Mouse (Mus musculus): Measurements from ENCODE around the gene Tigd4. TPM values are rescaled to one million over a fixed set of nuclear protein-coding genes. Genes with fewer than 3 reads are reported as not detected.
"Not testable (repeated sequence)": the region's sequence is repeated elsewhere in the genome, so short reads cannot be mapped to it uniquely, and the experiment has no call there.

The Tigd4 gene
- total RNA-seq (2021): under 1 TPM in 1 of 2 experiments, not detected in 1; 0.09 TPM
- long read RNA-seq, experiment 1: 0 reads
- long read RNA-seq, experiment 2: 0 reads

DNA sequence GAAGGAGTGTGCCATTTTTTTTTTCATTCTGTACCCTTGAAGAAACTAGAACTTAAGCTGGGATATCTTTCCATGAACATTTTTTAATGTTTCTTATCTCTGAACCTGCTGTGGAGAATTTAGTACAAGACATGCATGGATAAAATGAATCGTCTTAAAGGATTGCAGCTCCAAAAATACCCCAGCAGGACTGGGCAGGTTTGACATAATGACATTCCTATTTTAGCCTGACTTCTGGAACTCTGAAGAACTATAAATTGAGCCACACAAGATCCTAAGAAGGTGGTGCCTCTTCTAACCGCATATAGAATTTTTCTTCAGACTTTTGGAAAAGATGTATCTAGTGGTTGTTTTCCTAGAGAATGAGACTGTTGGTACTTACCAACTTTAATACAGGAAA lies at the start of gene Tigd4:
Gene Tigd4, plus strand, starts transcription at position 301 of the 400 bp plus-strand sequence.
- DNase-seq (ENCODE audit: low spot score in 2 of 2): no peak

DNA sequence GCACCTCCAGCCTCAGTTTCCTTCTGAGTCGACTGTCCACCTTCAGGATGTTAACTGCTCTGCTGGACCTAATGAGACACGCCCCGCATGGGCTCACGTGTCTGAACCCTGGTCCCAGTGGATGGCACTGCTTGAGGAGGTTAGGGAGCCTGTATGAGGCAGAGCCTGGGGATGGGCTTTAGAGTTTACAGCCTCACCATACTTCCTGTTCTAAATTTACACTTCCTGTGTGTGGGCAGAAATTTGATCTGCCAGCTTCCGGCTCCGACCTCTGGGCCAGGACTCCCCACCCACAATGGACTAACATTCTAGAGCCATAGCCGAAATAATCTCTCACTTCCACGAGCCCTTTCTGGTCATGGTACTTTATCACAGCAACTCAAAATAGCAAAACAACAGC lies 46.2 kb upstream of the Tigd4 start:
- DNase-seq (ENCODE audit: low spot score in 2 of 2): no peak

DNA sequence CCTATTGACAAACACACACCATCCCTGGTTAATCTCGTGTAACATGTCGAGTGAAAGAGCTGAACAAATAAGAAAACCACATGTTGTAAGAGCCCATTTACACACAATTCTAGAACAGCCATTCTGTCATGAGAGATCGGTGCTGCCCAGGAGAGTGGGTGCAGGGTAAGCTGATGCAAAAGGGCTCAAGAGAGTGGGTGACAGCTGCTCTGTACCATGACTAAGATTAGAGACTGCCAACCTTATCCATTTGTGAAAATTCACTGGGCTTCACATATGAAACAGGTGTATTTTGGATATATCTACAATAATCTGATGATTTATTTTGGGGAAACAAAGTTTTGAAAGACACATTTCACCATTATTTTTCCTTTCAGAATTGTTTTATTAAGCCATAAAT lies 37.6 kb upstream of the Tigd4 start:
- no peak for DNase-seq (ENCODE audit: low spot score in 2 of 2)

DNA sequence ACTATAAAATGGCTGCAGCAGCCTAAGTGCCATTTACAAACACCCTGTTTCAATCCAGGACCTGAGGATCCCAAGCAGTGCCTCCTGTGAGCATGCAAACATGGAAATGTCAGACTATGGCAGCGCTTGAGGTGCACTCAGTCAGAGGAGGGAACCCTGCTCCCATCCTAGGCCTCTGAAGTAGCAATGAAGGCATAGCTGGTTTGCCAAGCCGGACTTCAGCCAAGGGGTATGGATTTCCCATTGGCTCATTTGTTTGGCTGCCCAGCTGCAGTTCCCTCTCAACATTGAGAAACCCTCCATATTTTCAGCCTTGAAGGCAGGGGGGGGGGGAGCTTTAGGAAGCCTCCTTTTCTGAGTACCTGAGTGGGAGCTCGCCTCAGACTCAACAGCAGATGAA lies 35.1 kb upstream of the Tigd4 start:
- no peak for DNase-seq (ENCODE audit: low spot score in 2 of 2)

- DNase-seq (ENCODE audit: low spot score in 2 of 2): not testable (repeated sequence)
Observed at GRCm38 (mm10) chr3:84562911-84563310, 30.5 kb upstream of the Tigd4 start.

GRCm38 (mm10) chr3:84563415-84563814 lies 30.0 kb upstream of the Tigd4 start:
- no peak for DNase-seq (ENCODE audit: low spot score in 2 of 2)

GRCm38 (mm10) chr3:84568540-84568939 lies 24.8 kb upstream of the Tigd4 start:
- DNase-seq (ENCODE audit: low spot score in 2 of 2): no peak

GRCm38 (mm10) chr3:84569587-84569986 lies 23.8 kb upstream of the Tigd4 start:
- no peak for DNase-seq (ENCODE audit: low spot score in 2 of 2)

DNA sequence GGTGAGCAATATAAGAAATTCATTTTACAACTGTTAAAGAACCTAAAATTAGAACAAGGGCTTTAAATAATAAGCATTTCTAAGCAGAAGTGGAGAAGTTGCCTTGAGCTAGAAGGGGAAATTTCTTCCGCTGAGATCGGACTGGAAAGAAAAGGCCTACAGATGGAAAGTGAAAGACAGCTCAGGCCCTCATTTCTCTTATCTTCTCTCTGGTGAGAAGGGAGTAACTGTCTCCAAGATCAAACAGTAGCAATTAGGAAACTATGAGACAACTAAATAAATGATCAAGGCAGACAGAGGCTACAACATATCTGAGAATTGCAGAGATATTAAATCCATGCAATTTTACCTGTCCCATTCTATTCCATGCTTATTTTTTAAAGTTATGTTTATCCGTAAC lies 22.9 kb upstream of the Tigd4 start:
- no peak for DNase-seq (ENCODE audit: low spot score in 2 of 2)

DNA sequence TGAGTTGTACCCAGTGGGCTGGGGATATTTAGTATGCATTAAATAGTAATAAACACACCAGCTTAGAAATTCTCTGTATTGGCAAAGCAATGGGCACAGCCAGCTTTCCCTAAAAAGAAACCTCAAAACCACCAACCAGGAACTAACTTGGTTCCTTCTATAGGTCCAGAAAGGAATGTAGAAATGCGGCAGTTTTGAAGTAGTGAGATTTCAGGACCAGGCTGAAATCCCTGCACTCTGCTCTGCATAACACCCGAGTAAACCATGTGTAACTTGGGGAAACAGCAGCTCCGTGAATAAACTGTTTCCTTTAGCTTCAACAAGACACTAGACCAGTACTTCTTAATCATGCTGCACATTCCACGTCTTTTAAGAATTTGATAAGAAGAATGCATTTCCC lies 12.7 kb upstream of the Tigd4 start:
- DNase-seq (ENCODE audit: low spot score in 2 of 2): no peak

DNA sequence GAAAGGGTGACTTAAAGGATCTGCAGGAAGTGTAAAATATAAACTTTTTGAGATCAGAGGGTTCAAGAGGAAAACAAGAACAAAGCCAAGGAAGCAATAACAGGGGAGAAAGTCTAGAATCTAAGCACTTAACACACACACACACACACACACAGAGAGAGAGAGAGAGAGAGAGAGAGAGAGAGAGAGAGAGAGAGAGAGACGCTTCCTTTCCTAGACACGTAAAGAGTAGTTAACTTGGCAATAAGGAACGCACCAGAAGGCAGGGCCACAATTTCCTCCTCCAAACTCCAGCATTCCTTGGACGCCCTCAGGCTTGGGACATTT lies 11.7 kb upstream of the Tigd4 start:
- DNase-seq (ENCODE audit: low spot score in 2 of 2): no peak

DNA sequence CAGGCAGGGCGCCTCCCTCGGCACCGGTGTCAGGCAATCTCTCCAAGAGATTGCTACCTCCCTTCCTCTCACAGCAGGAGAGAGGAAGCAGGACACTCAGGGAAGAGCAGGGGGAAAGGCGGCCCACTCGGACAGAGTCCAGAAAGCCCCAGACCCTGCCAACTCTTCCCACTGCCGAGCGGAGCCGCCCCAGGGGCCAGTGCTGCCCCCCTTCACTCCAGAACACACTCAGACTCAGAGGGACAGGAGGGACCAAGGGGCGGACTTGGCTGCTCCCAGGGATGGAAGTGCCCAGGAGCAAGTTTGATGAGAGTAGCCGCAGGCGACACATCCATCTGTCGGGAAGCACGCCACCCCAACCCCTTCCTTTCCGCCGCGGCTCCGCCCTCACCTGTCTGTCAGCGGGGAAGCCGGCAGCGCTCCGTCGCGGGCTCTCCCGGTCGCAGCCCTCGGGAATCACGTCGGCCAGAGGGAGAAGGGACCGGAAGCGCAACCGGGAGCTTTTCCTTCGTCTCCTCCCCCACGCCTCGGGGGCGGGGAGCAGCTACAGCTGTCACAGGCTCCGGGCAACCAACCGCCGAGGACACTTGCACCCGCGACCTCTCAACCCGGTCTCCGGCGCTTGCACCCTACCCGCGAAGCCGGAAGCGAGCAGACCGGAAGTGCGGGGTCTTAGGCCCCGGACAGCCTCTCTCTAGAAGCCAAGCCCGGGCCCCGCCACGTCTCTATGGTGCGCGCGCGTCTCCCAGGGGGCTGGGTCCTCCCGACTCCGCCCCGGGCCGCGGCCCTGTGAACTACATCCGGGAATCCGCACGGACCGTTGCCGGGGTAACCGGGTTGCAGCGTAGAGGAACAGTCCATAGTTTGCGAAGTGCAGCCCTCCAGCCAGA lies 11.1 kb upstream of the Tigd4 start, which contains the start of gene Arfip1:
Gene Arfip1, minus strand, starts transcription at position 603 of the 890 bp plus-strand sequence.
- DNase-seq (ENCODE audit: low spot score in 2 of 2): peak; percentile 95

DNA sequence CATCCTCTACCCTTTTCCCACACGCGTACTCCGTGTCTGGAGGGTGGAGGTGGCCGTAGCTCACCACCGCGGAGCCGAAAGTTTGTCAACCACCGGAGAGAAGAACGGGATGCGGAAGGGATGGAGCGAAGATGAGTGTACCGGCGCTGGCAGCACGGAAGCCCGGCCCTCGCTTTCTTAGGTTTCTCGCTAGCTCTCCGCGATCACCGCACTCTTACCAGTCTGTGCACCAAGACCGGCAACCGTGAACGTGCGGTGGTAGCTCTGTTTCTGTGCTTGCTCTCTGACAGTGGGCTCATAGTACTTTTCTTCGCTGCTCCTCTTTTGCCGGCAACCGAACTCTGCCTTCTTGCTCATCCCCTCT lies 10.5 kb upstream of the Tigd4 start:
- DNase-seq (ENCODE audit: low spot score in 2 of 2): no peak

GRCm38 (mm10) chr3:84586736-84587135 lies 6.6 kb upstream of the Tigd4 start:
- DNase-seq (ENCODE audit: low spot score in 2 of 2): no peak

DNA sequence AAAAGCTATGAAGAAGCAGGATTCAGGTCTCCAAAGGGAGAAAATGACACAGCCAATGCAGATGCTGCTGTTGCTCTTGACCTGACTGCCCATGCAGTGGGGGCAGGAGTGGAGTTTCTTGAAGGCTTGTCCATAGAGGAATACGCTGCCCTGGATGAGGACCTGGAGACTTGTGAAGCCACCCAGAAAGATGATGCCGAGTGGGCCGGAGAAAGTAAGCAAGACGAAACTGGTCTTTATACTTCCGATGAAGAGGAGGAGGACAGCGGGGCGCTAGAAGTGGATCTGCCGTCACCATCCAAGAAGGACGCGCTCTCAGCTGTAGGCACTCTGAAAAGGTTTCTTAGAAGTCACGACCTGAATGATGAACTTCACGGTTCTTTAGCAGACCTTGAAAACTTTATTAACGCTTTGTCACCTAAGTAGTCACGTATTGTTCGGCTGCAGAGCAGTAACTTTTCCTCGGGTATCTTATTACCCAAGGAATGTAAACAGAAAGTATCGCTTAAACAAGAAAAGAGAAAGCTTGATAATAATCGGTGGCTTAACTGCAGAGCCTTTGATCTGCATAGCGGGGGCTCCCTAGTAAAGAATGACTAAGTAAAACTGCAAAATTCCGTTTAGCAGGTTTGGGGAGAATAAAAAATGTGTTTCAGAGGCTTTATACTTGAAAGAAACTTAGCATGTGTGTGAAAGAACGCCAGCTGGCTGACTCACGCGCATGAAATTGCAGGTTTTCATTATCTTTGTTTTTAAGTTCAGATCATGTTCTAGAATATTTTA lies 1.7 kb downstream of the Tigd4 start:
- DNase-seq (ENCODE audit: low spot score in 2 of 2): peak; percentile 35 to 43

GRCm38 (mm10) chr3:84595677-84596234 lies 2.4 kb downstream of the Tigd4 start:
- no peak for DNase-seq (ENCODE audit: low spot score in 2 of 2)

- DNase-seq (ENCODE audit: low spot score in 2 of 2): no peak
Observed at GRCm38 (mm10) chr3:84597996-84598734, 4.8 kb downstream of the Tigd4 start.

- no peak for DNase-seq (ENCODE audit: low spot score in 2 of 2)
Observed at GRCm38 (mm10) chr3:84598756-84599155, 5.4 kb downstream of the Tigd4 start.

DNA sequence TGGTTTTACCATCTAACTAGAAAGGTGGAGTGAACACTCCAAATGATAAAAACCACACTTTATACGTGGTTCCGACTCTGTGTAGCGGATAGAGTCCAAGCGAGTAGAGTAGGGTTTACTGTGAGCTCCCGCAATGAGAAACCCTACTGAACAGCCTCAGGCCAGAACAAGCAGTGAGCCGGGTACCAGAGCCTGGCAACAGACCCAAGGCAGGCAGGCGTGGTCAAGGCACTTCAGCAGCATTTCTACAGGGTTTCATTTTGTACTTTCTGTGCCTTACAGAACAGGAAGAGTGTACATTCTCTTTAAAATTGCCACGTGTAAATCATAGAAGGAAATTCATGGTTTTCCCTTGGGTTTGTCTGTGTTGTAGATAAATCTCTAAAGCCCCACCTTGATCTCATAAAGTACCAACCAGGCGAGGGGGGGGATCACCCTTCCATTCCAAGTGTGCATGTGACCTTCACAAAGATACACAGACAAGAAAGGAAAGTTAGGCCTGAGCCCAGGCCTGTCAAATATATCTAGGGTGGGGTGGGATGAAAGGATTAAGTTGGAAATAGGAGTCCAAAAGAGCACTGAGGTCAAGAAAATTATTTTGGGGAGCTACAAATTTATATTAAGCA lies 8.6 kb downstream of the Tigd4 start:
- DNase-seq (ENCODE audit: low spot score in 2 of 2): no peak

DNA sequence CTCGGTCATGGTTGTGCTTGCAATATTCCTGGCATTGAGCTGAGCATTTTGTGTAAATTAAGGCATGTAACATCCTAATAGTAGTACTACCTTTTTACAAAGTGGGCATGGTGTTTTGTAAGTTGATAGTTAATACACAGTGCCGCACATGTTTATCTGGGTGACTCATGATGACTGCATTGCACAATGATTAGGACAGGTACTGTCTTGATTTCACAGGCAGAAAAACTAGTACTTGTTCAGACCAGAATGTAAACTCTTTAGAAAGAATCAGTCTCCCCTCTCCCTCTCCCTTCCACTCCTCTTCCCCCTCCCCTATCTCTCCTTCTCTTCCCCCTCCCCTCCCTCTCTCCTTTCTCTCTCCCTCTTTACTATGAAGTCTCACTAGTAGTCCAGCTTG lies 9.4 kb downstream of the Tigd4 start:
- DNase-seq (ENCODE audit: low spot score in 2 of 2): no peak

GRCm38 (mm10) chr3:84603212-84603611 lies 9.8 kb downstream of the Tigd4 start:
- no peak for DNase-seq (ENCODE audit: low spot score in 2 of 2)
